Comparison of ENCODE assay signal across 11 mouse cellular contexts in the genomic region with DNA sequence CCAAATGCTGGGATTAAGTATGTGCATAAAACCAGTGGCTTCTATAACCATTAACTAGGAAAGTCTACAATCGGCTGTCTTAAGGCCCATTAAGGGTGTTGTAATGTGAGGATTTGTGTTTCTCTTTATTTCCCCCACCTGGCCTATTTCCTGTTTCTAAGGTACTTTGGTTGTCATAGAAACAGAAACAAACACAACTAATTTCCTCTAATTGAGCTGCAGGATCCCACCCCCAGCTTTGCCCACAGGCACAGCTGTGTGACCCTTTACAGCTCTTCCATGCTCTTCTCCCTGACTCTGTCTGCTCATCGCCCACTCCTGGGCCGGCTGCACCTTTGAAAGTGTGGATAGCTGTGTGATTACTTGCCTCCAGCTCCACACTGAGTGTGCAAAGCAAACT. TPM values are rescaled to one million over a fixed set of nuclear protein-coding genes. Genes with fewer than 3 reads are reported as not detected.
A peak's percentile ranks its signal among the peaks of the same experiment; 100 is the strongest.
DNase-seq lines count a peak whose midpoint lies in the region; ATAC-seq lines count a peak whose summit lies in the region.
"Had no signal": no experiment of that assay in that cellular context is flagged by ENCODE, and none has a peak within 500 bp of the region (broad histone marks: within the 10 kb centered on the region; RNA-seq: fewer than 3 reads in every experiment).

No protein-coding gene starts in this region.

- H3K36me3 ChIP-seq in embryonic facial prominence, embryonic 11.5 days (replicated peaks; ENCODE audit: control insufficient read depth, insufficient read depth, low read depth, low read length): no peaks in the 10 kb centered on the region

- no peak overlapping the region for H3K4me3 ChIP-seq in embryonic facial prominence, embryonic 11.5 days (ENCODE audit: low read depth, low read length)

- H3K27ac ChIP-seq in embryonic facial prominence, embryonic 11.5 days (replicated peaks; ENCODE audit: low read depth, low read length): no peak overlapping the region

- DNase-seq in spleen, adult 18-20 months: peak; percentile 36 to 50
- no peak for DNase-seq in spleen, postnatal 4 days (ENCODE audit: low spot score in 2 of 2)
- DNase-seq in embryonic facial prominence, embryonic 11.5 days (ENCODE audit: low spot score): peak; percentile 17
- DNase-seq in gastrocnemius, postnatal 10 days: no peak
- DNase-seq in right cerebral cortex, postnatal 14 days: no peak
- DNase-seq: forebrain, postnatal 0 days; kidney, postnatal 36 days had no signal

- no peak overlapping the region for H3K9ac ChIP-seq in embryonic facial prominence, embryonic 11.5 days (replicated peaks; ENCODE audit: low read length)
- H3K9ac ChIP-seq: forebrain, postnatal 0 days had no signal

- no peaks in the 10 kb centered on the region for H3K27me3 ChIP-seq in embryonic facial prominence, embryonic 11.5 days (ENCODE audit: control insufficient read depth, insufficient read depth, low read length)

- no peaks in the 10 kb centered on the region for H3K4me1 ChIP-seq in embryonic facial prominence, embryonic 11.5 days (ENCODE audit: control insufficient read depth, insufficient read depth, low read length)

- no peak for ATAC-seq in embryonic facial prominence, embryonic 11.5 days (replicated peaks; ENCODE audit: insufficient number of reproducible peaks, low FRiP score, low TSS enrichment, low read depth)
- 0 out of 2 replicates have a peak, but pooled peaks have one; percentile 24 for ATAC-seq in monocyte, adult 5-6 weeks (replicated peaks; ENCODE audit: insufficient number of reproducible peaks, low FRiP score, low TSS enrichment, poor library complexity, severe bottlenecking)
- ATAC-seq in frontal cortex, adult (ENCODE audit: low TSS enrichment): no peak
- ATAC-seq: forebrain, postnatal 0 days had no signal

- H3K9me3 ChIP-seq in embryonic facial prominence, embryonic 11.5 days (replicated peaks; ENCODE audit: control insufficient read depth, low read length): no peaks in the 10 kb centered on the region

- WGBS in embryonic facial prominence, embryonic 11.5 days: 42% methylated on average over 3 of the region's 3 CpGs

- H3K4me2 ChIP-seq in embryonic facial prominence, embryonic 11.5 days (ENCODE audit: low read depth, low read length): no peak overlapping the region

RNA-seq across cellular contexts. Expression of a gene that starts 19.7 kb away (rescaled TPM):
- 0.13 and 0.31 TPM in 2 replicates for polyA plus RNA-seq in embryonic facial prominence, embryonic 11.5 days (2014; fragmentation: Nextera tagmentation; extraction: Ambion mirVana)
- total RNA-seq in monocyte, adult 5-6 weeks (2017): 13.4 to 23.0 TPM (median 17.5 TPM) in 3 replicates
- not detected for total RNA-seq in gastrocnemius, postnatal 10 days (2021)
- total RNA-seq: forebrain, postnatal 0 days; left cerebral cortex, postnatal 25 days had no signal
- polyA plus RNA-seq: forebrain, postnatal 0 days; heart, postnatal 0 days had no signal

RNA-seq across cellular contexts. Expression of a gene that starts 23.3 kb away (rescaled TPM):
- 14.0 and 15.4 TPM in 2 replicates for polyA plus RNA-seq in embryonic facial prominence, embryonic 11.5 days (2014; fragmentation: Nextera tagmentation; extraction: Ambion mirVana)
- 131 to 157 TPM (median 139 TPM) in 3 replicates for total RNA-seq in monocyte, adult 5-6 weeks (2017)
- total RNA-seq in gastrocnemius, postnatal 10 days (2021): 10 to 100 TPM; 72.0 to 78.9 TPM

Comparison
In these comparisons a context has a peak if more than half of its experiments do, and no peak if none do; other contexts are left out.
1. DNase-seq: peak in spleen, adult 18-20 months (2 of 2) and embryonic facial prominence, embryonic 11.5 days (single experiment); none in spleen, postnatal 4 days (0 of 2), gastrocnemius, postnatal 10 days (single experiment) and right cerebral cortex, postnatal 14 days (single experiment).
2. RNA of a gene that starts 19.7 kb away (total RNA-seq): 13.4 to 23.0 TPM in monocyte, adult 5-6 weeks; not detected in gastrocnemius, postnatal 10 days; every median in the first group is over 10 times any median in the second.